Mouse (Mus musculus) adrenal gland, postnatal 4 days (tissue): ENCODE data around the gene Slc24a4. TPM values are rescaled to one million over a fixed set of nuclear protein-coding genes. Genes with fewer than 3 reads are reported as not detected.

Source experiments
- DNase-seq, 2 experiments: peaks; one replicate each; pipeline ENCODE4 v3.0.0; 2021 to 2022; ENCODE audit warnings: low spot score in 2 of 2, mixed read lengths in 2 of 2
- long read RNA-seq, 2 experiments: library from polyadenylated mRNA; stranded (forward); transcript quantifications; one replicate each; pipeline ENCODE4 v2.0.0; 2021
- total RNA-seq, 2 experiments: library from RNA; stranded (reverse); gene quantifications; 2 replicates each; pipeline ENCODE4 v1.2.3; 2021

Gene Slc24a4
- total RNA-seq = under 1 TPM; 0.48 to 0.93 TPM
- long read RNA-seq, experiment 1 = 0 reads
- long read RNA-seq, experiment 2 = 0 reads

DNA sequence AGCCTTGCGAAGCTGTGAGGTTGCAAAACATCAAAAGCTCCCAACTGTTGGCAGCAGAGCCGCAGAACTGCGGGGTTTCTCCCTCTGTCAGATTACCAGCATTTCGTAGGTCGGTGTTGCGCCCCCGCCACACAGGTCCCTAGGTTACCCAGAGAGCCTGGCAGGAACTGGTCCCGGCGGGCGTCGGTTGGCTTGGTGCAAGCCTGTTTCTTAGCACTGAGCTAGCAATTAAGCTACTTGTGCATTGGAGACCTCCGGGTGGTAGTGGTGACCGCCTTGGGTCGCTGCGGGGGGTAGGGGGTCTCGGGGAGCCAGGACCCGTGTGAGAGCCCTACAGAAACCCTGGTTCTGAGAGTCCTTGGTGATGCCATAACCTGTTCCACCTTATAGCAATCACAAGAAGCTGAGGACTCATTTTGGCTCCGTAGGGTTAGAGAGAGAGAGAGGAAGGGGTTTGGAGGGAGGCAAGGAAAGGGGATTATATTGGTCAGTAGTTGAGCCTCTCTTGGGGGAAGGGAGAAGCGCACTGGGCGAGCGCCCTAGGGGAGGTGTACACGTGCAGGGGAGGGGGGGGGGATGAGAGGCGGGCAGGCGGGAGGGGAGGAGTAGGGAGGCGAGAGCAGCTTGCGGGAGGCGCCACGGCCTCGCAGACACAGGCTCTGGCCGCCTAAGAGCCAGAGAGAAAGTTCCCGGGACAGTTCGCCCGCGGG is at the start of gene Slc24a4:
Gene Slc24a4 (plus strand): TSS at position 653 of the 710 bp plus-strand sequence.
- DNase-seq = no peak

- DNase-seq = no peak
Observed at GRCm38 (mm10) chr12:102082648-102083425, 45.7 kb upstream of the Slc24a4 start.

DNA sequence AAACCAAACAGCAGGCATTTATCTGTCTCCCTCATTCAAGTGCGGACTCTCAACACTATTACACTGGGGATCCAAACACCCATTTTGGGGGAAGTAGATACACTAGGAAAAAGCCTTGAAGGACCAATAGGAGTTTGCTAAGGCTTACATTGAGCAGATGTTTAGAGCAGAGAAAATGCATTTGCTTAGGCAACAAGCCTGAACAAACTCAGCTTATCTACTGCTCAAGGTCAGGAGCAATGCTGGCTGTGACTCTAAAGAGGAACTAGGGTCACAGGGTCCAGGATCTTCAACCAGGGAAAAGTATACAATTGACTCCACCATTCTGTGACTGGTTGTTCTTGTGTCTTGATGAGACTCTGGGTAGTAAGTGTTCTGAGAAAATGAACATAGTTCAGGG is 38.0 kb upstream of the Slc24a4 start:
- no peak for DNase-seq

- DNase-seq = no peak
Observed at GRCm38 (mm10) chr12:102092342-102093094, 36.0 kb upstream of the Slc24a4 start.

DNA sequence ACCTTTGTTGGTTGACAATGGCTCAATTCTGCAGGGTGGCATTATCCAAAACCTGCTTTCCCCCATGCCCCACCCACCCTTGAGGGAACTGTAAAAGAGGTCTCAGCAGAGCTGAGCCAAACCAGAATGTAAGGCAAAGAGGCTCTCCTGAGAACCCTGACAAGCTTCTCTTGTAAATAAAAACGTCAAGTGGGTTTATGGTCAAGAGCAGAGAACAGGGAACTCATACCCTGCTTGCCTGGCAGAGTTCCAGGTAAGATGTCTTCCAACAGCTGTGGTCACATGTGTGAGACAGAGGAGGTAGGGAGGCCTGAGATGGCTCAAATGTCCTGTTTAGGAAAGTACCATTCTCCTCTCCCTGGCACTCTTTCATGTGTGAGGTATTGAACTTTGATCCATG is 22.5 kb upstream of the Slc24a4 start:
- no peak for DNase-seq

DNA sequence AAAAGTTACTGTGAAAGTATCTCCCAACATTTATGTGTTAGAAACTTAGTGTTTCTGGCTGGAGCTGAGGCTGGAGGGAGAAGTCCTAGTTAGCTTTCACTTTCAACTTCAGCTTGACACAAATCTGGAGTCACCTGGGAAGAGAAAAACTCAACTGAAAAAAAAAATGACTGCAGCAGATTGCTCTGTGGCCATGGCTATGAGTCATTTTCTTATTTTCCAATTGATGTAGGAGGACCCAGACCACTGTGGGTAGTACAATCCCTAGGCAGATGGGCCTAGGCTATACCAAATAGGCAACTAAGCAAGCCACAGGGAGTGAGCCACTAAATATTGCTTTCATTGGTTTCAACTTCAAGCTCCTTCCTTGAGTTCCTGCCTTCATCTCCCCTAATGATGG is 19.7 kb upstream of the Slc24a4 start:
- DNase-seq = no peak

DNA sequence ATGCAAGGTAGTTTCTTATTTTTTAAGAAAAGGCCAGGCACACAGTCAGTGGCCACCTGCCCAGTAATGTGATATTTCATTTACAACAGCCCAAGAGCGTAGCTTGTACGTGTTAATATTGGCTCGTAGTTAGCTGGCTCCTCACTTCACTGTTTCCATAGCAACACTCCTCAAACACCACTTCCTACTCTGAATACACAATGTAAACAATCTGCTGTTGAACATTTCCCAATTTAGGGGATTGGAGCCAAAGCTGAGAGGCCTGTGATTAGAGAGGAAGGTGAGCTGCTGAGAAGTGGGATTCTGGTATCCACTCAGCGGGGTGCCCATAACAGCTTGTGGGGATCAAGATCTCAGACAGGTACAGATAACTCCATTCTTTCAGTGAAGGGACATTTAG is 16.0 kb upstream of the Slc24a4 start:
- DNase-seq = no peak

GRCm38 (mm10) chr12:102112901-102113300 is 15.6 kb upstream of the Slc24a4 start:
- no peak for DNase-seq

- no peak for DNase-seq
Observed at GRCm38 (mm10) chr12:102113391-102113790, 15.1 kb upstream of the Slc24a4 start.

DNA sequence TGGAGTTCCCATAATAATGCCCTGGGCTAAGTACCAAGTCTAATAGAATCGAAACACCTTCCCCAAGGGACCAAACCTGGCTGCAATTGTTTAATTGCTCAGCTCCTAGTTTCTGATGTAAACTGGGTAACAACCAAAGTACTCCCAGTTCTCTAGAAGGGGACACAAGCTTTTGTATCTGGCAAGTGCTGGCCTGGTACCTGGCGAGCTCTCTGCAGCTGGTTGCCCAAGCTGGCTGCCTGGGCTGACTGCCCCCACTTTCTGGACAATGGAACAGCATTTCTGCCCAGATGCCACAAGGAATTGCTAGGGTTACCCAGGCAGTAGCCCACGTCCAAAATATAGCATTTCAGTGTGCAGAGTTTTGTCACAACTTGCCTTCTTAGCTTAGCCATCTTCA is 12.0 kb upstream of the Slc24a4 start:
- no peak for DNase-seq

DNA sequence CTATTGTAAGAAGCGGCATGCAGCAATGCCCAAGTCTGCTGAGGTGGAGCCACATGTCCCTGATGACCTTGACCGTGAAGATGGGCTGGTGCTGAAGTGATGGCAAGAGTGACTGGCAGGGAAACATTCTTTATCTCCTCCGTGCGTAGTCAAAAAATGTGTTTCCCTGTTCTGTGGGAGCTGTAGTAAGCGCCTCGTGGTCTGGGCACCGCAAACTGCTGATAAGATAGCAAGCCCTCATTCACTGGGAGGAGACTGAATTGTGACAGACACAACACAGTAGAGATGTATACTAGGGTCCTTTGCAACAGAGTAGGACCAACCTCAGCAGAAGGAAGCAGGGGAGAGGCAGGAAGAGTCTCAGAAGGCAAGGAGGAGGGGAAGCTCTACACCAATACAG is 10.5 kb upstream of the Slc24a4 start:
- DNase-seq = no peak

DNA sequence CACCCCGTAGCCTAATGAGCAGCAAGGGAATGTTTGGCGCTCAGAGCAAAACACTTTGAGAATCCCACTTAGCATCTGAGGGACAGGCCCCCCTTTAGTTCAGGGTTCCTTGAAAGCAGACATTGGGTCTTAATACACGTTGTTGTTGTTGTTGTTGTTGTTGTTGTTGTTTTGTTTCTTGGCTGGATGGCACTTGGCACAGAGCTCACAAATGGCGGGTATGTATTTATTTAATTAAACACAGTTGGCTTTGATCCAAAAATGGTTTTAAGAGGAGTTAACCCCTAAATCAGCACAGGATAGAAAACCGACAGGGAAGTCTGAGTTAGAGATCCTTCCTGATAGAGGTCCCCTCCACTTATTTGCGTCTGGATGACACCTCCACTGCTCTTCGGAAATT is 932 bp upstream of the Slc24a4 start:
- no peak for DNase-seq

DNA sequence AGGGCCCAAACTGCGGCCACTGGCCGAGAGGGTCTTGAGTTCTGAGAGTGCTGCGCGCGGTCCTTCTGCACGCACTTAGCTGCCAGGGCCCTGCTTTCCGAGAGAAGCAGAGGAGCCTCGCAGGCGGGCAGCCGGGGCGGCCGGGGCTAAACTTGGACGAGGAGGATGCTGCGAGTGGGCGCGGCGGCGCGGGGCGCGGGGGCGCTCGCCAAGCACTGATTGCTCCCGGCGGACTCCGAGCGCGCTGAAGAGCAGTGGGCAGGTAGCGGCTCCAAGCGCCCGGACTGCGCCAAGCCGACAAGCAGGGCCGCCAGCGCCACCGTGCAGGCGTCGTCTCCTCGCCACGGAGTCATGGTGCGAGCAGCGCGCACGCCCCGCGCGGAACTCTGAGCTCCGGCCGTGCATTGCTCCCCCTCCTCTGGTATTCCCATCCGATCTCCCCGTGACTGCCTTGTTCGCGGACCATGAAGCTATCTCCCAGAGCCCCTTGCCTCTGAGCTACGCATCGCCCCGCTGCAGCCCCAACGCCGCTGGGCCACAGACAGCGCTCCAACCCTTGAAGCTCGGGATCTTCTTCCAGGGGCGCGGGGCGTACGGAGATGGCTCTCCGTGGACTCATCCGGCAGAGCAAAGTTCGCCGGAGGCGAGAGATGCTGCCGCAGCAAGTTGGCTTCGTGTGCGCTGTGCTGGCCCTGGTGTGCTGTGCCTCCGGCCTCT is 416 bp downstream of the Slc24a4 start:
- peak; percentile 12 to 16 for DNase-seq

DNA sequence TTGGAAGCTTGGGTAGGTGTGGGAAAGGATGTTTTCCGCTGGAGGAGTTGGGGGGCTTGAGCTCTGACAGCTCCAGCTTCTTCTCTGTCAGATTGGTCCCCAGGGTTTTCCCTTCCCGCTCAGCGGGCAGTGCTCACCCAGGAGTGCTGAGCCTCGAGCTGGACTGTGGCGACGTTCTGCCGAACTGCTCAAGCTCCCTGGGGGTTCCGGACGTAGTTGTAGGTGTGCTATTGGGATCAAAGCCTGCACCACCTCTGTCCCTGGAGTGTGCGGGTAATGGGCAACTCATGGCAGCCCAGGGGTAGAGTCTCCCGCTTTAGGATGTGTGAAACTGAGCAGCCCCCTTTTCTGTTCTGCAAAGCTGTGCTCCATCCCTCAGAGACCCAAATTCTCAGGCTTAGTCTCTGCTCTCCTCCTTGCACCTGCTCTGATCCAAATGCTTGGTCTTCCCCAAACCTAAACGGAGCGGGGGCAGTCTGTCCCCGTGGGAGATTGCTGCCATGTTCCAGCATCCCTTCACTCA is 1.0 kb downstream of the Slc24a4 start:
- no peak for DNase-seq

GRCm38 (mm10) chr12:102139710-102140109 is 11.2 kb downstream of the Slc24a4 start:
- no peak for DNase-seq

GRCm38 (mm10) chr12:102141330-102141729 is 12.8 kb downstream of the Slc24a4 start:
- DNase-seq = no peak

DNA sequence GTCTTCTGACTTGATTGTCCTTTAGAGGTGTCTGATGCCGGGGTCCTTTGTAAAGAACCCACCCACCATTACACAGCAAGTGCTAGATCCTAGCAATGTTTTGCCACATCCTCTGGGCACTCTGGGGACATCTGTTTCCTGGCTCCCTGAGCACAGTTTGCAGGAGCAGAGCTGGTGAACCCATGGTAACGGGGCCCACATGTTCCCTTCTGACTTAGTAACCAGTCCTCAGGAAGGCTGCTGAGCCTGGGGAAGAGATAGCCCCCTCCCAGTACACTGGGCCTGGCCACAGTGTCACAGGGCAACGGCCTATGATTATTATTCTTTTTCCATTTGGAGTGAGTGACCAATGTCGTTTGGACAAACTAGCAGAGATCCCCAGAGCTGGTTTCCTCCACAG is 19.1 kb downstream of the Slc24a4 start:
- no peak for DNase-seq

DNA sequence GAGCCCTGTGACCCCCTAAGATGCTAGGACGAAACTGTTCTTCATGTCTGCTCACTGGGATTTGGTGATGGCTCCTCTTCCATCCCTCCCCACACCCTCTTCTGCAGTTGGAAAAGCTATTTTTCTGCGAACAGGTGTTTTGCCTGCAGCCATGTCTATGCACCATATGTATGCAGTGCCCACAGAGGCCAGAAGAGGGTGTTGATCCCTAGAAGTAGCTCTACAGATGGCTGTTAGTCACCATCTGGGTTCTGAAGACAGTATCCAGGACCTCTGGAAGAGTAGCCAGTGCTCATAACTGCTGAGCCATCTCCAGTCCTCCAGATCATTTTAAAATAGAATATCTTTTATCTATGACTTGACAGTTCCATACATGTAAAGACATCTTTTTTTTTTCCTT is 20.2 kb downstream of the Slc24a4 start:
- DNase-seq = no peak

GRCm38 (mm10) chr12:102151185-102151584 is 22.7 kb downstream of the Slc24a4 start:
- DNase-seq = no peak

- no peak for DNase-seq
Observed at GRCm38 (mm10) chr12:102153796-102154195, 25.3 kb downstream of the Slc24a4 start.

DNA sequence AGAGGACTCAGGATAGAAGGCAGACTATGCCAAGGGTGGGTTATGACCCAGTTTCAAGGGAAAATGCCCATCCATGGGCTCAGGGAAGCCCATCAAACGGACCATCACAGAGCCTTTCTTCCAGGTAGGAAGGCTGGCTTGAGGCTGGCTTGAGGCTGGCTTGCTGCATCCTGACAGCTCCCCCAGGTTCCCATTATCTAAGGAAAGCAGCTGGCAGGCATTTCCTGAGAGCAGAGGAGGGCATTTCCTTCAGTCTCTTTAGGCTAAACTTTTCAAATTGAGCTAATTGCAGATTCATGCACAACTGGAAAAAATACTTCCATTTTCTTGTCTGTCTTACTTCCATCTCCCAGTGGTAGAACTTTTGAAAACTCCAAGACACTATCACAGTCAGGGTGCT is 26.3 kb downstream of the Slc24a4 start:
- no peak for DNase-seq
